19 mouse cellular contexts compared by ENCODE assay signal in the genomic region with DNA sequence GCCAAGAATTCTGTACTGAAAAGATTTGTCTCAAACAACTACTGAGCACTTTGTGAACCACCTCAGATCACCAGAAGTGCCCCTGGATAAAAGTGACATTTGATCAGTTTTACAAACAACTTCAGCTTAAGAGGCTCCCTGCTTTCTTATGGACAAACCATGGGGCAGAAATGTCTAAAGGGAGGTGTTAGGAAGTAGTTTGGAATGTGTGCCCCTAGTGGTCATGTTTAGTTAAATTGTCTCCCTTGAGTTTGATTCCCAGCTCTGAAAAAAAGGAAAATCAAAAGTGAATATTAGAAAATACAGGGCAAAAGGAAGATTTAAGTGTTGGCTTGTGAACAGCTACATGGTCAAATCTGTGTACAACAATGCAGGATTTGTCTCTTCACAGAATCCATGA.
DNase-seq lines count a peak whose midpoint lies in the region; ATAC-seq and TF ChIP-seq lines count a peak whose summit lies in the region.
"Had no signal": no experiment of that assay in that cellular context is flagged by ENCODE, and none has a peak within 500 bp of the region (broad histone marks: within the 10 kb centered on the region; RNA-seq: fewer than 3 reads in every experiment).

No protein-coding gene starts in this region.

- H3K4me1 ChIP-seq in heart, postnatal 0 days (ENCODE audit: control insufficient read depth, insufficient read depth): 0 out of 2 replicates have a peak, but pooled peaks cover 4% of the 10 kb centered on the region
- H3K4me1 ChIP-seq in liver, postnatal 0 days (ENCODE audit: insufficient read depth): no peaks in the 10 kb centered on the region
- H3K4me1 ChIP-seq in liver, embryonic 12.5 days: peaks cover 4% of the 10 kb centered on the region; the same call in 1 of the 2 replicates
- H3K4me1 ChIP-seq: kidney, embryonic 15.5 days; limb, embryonic 15.5 days had no signal

- TF ChIP-seq CTCF in heart, postnatal 0 days (IDR thresholded peaks at IDR 0.05; ENCODE audit: low read depth): peak; percentile 27
- TF ChIP-seq CTCF in liver, postnatal 0 days (IDR thresholded peaks at IDR 0.05; ENCODE audit: low read depth): 0 out of 2 replicates have a peak, but pooled peaks have one; percentile 21

- no peaks in the 10 kb centered on the region for H3K27me3 ChIP-seq in heart, postnatal 0 days (ENCODE audit: control insufficient read depth, insufficient read depth, low read length)
- H3K27me3 ChIP-seq in liver, postnatal 0 days (ENCODE audit: insufficient read depth, low read length): no peaks in the 10 kb centered on the region
- H3K27me3 ChIP-seq in liver, embryonic 12.5 days (replicated peaks): no peaks in the 10 kb centered on the region
- H3K27me3 ChIP-seq: forebrain, embryonic 12.5 days; kidney, embryonic 15.5 days; limb, embryonic 15.5 days; midbrain, embryonic 12.5 days had no signal

- TF ChIP-seq EP300 in heart, postnatal 0 days (IDR thresholded peaks at IDR 0.05; ENCODE audit: low read depth): no peak
- TF ChIP-seq EP300 in liver, postnatal 0 days (IDR thresholded peaks at IDR 0.05; ENCODE audit: low read depth): no peak

- ATAC-seq in heart, postnatal 0 days (ENCODE audit: insufficient read depth, low read depth): no peak
- no peak for ATAC-seq in liver, postnatal 0 days
- ATAC-seq in liver, embryonic 12.5 days: no peak
- ATAC-seq: activated CD4-positive, CD25-positive, alpha-beta regulatory T cell, adult 4 months; inflammation-experienced regulatory T-cells, adult 6 months had no signal

- H3K9me3 ChIP-seq in heart, postnatal 0 days (replicated peaks; ENCODE audit: control insufficient read depth, low read length): no peaks in the 10 kb centered on the region
- H3K9me3 ChIP-seq in liver, postnatal 0 days (ENCODE audit: low read length): no peaks in the 10 kb centered on the region
- H3K9me3 ChIP-seq in liver, embryonic 12.5 days (replicated peaks): no peaks in the 10 kb centered on the region
- H3K9me3 ChIP-seq: forebrain, embryonic 12.5 days; kidney, embryonic 15.5 days; limb, embryonic 15.5 days; midbrain, embryonic 12.5 days had no signal

- no peaks in the 10 kb centered on the region for H3K36me3 ChIP-seq in heart, postnatal 0 days (replicated peaks; ENCODE audit: control insufficient read depth, insufficient read depth, low read length)
- H3K36me3 ChIP-seq in liver, postnatal 0 days (replicated peaks; ENCODE audit: insufficient read depth, low read length): no peaks in the 10 kb centered on the region
- H3K36me3 ChIP-seq in liver, embryonic 12.5 days: no peaks in the 10 kb centered on the region
- H3K36me3 ChIP-seq: forebrain, embryonic 12.5 days; kidney, embryonic 15.5 days; limb, embryonic 15.5 days; midbrain, embryonic 12.5 days had no signal

- no peak overlapping the region for H3K27ac ChIP-seq in heart, postnatal 0 days (ENCODE audit: low read depth)
- no peak overlapping the region for H3K27ac ChIP-seq in liver, postnatal 0 days (ENCODE audit: low read depth)
- no peak overlapping the region for H3K27ac ChIP-seq in liver, embryonic 12.5 days
- H3K27ac ChIP-seq: forebrain, embryonic 12.5 days; kidney, embryonic 15.5 days; limb, embryonic 15.5 days; midbrain, embryonic 12.5 days had no signal

- no peak for DNase-seq in heart, postnatal 0 days (ENCODE audit: low spot score)
- no peak for DNase-seq in heart, postnatal 10 days
- no peak for DNase-seq in liver, postnatal 0 days
- DNase-seq in 3T3-L1 (ENCODE audit: low read depth, low spot score) (peak; percentile 41), ZHBTc4 (ENCODE audit: low read depth, low spot score) (peak; percentile 4)
- no peak for DNase-seq in kidney, adult 9 months
- DNase-seq: adrenal gland, postnatal 10 days; cerebellum, adult 9-10 months; gastrocnemius, postnatal 10 days; layer of hippocampus, postnatal 36 days; thymus, postnatal 36 days had no signal

- H3K4me3 ChIP-seq in heart, postnatal 0 days (ENCODE audit: low read depth, low read length): no peak overlapping the region
- no peak overlapping the region for H3K4me3 ChIP-seq in liver, postnatal 0 days (ENCODE audit: low read depth, low read length)
- H3K4me3 ChIP-seq in liver, embryonic 12.5 days: no peak overlapping the region
- H3K4me3 ChIP-seq: forebrain, embryonic 12.5 days; kidney, embryonic 15.5 days; limb, embryonic 15.5 days; midbrain, embryonic 12.5 days; myocyte had no signal

- H3K4me2 ChIP-seq in heart, postnatal 0 days (ENCODE audit: low read depth, low read length): no peak overlapping the region
- H3K4me2 ChIP-seq in liver, postnatal 0 days (ENCODE audit: low read depth, low read length): no peak overlapping the region
- no peak overlapping the region for H3K4me2 ChIP-seq in liver, embryonic 12.5 days
- H3K4me2 ChIP-seq: forebrain, embryonic 12.5 days; kidney, embryonic 15.5 days; limb, embryonic 15.5 days; midbrain, embryonic 12.5 days had no signal

- H3K9ac ChIP-seq in heart, postnatal 0 days (replicated peaks; ENCODE audit: low read depth, low read length): no peak overlapping the region
- no peak overlapping the region for H3K9ac ChIP-seq in liver, postnatal 0 days (replicated peaks)
- H3K9ac ChIP-seq in liver, embryonic 12.5 days: no peak overlapping the region
- H3K9ac ChIP-seq: forebrain, embryonic 12.5 days; kidney, embryonic 15.5 days; limb, embryonic 15.5 days; midbrain, embryonic 12.5 days had no signal

- intact Hi-C loops in heart, postnatal 10 days (cut with DNase I): no loop called here

Comparison
In these comparisons a context has a peak if more than half of its experiments do, and no peak if none do; other contexts are left out.
1. DNase-seq: peak in 3T3-L1 (single experiment) and ZHBTc4 (single experiment); none in heart, postnatal 0 days (single experiment), heart, postnatal 10 days (0 of 2), liver, postnatal 0 days (single experiment) and kidney, adult 9 months (single experiment).